Mouse (Mus musculus) G1E (cell line): ENCODE results near the gene Chd9.

ENCODE experiments used
- CTCF ChIP-seq: IDR thresholded peaks from 2 replicates; pipeline ENCODE4 v1.5.1; 2012; ENCODE audit warnings: low read depth, low read length, inconsistent platforms, mixed read lengths
- GATA1 ChIP-seq: IDR thresholded peaks from 2 replicates; pipeline ENCODE4 v1.6.1; 2012; ENCODE audit warnings: borderline replicate concordance, low read length, inconsistent platforms, mixed read lengths
- TAL1 ChIP-seq: conservative IDR thresholded peaks from 2 replicates; pipeline ENCODE4 v1.6.1; 2012; ENCODE audit warnings: low read depth, low read length, inconsistent platforms, mixed read lengths

GRCm38 (mm10) chr8:90861266-90861944 lies 33.3 kb downstream of the Chd9 start:
- TF ChIP-seq CTCF = no peak
- no peak for TF ChIP-seq GATA1
- TF ChIP-seq TAL1 = no peak
